Mouse (Mus musculus) c-Kit-positive CD71-negative TER-119-negative erythroid progenitor cells, embryonic 14.5 days (primary cell): ENCODE measurements around the gene Mafk.
"Not testable (repeated sequence)": the region's sequence is repeated elsewhere in the genome, so short reads cannot be mapped to it uniquely, and the experiment has no call there.

ENCODE experiments used
- DNase-seq: peaks from one replicate; pipeline ENCODE4 v3.0.0-alpha.2; 2013; ENCODE audit warnings: low read depth

The Mafk gene

DNA sequence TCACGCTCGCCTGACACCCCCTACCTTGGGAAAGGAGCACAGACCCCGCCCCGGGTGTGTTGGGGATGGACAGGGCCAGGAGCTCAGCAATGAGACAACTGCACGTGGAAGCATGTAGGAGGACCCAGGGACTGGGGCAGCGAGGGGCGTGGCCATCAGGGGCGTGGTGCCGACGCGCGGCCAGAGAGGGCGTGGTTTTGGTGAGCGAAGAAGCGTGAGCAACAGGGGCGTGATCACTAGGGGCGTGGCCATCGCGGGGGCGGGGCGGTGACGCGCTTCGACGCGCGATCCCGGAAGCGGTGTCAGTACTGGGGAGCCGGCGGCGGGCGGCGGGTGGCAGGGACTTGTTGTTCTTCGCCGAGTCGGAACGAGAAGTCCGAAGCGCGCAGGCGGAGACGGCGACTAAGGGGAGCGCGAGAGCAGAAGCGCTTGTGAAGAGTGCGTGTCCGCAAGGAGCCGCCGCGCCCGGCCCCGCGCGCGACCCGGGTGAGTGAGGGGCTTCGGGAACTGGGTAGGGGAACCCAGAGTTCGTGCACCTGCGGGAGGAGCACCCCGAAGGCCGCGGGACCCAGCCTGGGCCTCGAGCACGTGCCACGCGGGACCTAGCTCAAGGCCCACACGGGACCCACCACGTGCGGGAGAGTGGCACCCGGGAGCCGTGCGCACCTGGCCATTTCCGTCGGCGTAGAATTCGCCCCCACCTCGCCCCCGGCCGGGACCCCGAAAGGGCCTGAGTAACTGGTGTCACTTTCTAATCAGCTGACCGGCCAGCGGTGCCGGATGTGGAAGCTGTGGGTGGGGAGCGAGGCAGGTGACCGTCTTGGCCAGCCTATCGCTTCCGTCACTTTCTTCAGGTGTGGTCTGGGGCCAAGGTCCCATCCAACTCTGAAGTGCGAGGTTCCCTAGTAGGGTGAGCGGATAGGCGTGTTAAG is at the start of gene Mafk:
Gene Mafk, plus strand, starts transcription at position 287 of the 932 bp plus-strand sequence.
- peak; percentile 93 for DNase-seq

DNA sequence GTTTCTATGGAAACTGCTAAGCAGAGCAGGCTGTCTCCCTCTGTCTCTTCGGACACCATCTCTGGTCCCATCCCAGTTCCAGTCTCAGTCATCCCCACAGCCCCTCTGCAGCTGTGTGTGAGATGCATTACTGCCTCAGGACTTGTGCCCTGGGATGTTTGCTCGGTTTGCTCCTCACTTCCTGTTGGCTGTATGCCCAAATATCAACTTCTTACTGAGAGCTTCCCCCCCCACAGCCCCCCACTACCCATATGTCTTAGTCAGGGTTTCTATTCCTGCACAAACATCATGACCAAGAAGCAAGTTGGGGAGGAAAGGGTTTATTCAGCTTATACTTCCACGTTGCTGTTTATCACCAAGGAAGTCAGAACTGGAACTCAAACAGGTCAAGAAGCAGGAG is 48.7 kb upstream of the Mafk start:
- DNase-seq: not testable (repeated sequence)

DNA sequence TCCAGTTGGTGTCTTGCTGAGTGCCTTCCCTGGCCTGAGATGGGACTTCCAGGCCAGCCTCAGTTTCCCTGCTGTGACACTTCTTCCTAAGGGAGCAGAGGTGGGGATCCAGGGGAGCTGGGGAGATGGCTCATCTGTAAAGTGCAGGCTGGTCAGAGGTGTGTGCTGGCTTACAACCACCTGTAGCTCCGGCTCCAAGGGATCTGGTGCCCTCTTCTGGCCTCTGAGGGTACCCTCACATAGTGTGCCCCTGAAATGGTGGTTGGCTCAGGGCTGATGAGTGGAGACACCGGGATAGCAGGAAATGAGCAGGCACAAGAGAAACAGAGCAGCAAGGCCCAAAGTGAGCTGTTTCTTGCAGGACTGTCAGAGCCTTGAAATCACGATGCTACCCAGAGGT is 45.5 kb upstream of the Mafk start:
- DNase-seq: no peak

- no peak for DNase-seq
Measured at GRCm38 (mm10) chr5:139749413-139750125, 41.7 kb upstream of the Mafk start.

GRCm38 (mm10) chr5:139750535-139750934 is 40.8 kb upstream of the Mafk start:
- DNase-seq: no peak

DNA sequence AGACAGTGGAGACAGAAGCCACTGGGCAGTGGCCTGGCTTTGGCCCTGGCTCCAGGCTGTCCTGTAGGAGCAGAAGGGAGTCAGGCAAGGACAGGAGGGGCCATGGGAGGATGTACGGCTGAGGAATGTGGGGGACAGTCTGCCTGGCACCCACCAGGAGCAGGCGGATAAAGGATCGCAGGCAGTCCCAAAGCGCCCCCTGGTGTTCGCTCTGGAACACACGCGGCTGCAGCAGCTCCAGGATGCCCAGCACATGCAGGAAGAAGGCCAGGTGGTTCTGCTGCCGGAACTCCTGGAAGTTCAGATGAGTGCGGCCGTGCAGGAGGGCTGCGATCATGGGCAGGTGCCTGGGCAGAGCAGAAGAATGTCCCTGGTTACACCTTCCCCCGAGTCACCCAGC is 36.6 kb upstream of the Mafk start:
- no peak for DNase-seq

- DNase-seq: no peak
Measured at GRCm38 (mm10) chr5:139756135-139756534, 35.2 kb upstream of the Mafk start.

GRCm38 (mm10) chr5:139756586-139756985 is 34.7 kb upstream of the Mafk start:
- DNase-seq: no peak

DNA sequence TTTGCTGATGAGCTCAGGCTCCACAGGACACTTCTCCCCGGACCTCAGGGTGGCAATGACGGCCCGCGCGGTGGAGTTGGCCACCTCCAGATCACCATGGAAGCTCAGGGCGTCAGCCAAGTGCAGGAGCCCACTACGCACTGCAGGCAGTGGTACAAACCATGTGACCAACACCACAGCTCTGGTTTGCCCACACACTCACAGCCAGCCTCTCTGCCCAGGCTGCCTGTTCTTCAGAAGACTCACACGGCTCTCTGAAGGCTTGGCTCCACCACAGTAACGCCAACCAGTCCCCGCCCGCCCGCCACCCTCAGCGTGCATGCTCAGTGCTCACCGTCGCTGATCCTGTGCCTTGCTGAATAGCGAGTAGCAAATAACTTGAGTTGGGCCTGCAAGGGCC is 33.2 kb upstream of the Mafk start:
- DNase-seq: no peak

- no peak for DNase-seq
Measured at GRCm38 (mm10) chr5:139764296-139764695, 27.0 kb upstream of the Mafk start.

DNA sequence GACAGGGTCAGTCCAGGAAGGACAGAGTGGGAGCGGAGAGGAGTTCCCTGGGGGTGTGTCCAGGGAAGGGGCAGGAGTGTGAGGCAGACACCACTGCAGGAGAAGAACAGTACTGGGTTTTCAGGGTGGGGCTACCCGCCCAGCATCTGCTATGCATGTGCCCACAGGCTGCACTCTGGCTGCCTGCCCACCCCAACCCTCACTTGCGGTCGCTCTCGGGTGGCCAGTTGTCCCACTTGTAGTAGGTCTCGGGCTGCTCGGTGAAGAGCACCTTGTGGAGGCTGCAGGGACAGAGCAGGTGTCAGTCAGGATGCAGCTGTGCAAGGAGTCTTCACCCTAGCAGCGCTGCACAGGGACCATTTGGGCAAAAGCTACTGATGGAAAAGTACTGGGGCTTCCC is 23.1 kb upstream of the Mafk start:
- no peak for DNase-seq

DNA sequence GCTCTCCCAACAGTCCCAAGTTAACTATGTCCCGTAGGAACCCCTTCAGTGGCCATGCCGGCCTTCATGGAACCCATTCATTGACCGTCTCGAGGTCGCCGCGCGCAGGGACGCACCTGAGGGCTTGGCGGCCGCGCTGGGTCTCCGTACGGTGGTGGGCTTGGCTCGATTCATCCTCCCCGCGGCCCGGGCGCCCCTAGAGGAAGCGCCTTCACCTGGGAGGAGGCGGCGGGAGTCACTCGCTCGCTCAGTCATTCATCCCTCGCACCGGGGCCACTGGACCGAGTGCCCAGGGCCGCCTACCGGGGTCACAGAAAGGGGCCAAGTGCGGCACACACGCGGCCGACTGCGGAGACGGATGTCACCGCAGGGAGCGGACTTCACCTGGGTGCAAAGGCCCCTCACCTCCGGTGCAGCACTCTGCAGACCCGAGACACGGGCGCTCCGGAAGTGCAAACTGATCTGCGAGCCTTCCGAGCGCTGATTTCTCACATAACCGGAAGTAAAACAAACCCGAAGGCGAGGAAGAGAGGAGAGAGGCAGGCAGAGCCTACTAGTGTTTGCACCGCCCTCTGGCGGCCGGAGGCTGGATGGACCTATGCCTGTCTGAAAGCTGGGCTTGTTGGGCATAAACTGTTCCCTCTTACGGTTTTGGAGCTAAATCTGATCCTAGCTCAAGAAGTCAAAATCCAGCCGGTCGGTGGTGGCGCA is 15.9 kb upstream of the Mafk start, which contains the start of gene Ints1:
Gene Ints1, minus strand, starts transcription at position 459 of the 711 bp plus-strand sequence.
- peak; percentile 95 for DNase-seq

DNA sequence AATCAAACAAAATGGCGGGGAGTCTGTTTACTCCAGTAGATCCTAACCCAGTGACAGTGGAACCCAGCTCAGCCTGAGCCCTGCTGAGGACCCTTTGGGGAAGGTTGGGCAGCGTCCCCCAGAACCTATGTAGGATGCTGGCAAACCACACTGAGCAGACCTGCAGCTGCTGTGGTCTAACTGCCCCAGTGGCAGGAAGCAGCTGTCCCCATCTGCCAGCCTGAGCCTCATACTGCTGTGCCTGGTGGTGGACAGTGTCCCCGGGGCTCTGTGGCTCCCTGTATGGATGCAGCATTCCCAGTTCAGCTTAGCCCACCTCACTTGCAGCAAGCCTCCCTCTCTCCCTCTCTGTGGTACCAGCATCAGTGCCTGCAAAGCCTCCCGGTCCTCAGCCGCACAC is 14.3 kb upstream of the Mafk start:
- DNase-seq: no peak

GRCm38 (mm10) chr5:139781406-139781805 is 9.9 kb upstream of the Mafk start:
- DNase-seq: no peak

DNA sequence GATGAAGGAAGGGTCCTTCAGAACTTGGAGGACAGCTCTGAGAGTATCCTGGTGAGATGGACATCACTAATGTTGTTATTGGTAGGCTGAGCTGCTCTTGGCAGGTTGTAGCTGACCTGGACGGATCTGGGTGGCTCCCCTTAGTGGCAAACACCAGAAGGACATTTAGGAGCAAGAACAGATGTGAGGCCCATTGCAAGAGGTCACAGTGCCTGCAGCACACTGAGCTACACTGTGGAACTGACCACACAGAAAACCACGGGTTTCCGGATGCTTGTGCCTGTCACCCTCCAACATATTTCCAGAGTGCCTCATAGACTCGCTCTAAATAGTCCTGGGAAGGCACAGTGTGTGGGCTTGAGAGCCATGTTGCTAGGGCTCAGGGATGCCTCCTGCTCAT is 1.8 kb upstream of the Mafk start:
- DNase-seq: no peak

GRCm38 (mm10) chr5:139792159-139792775 is 954 bp downstream of the Mafk start:
- no peak for DNase-seq

- no peak for DNase-seq
Measured at GRCm38 (mm10) chr5:139792966-139793337, 1.6 kb downstream of the Mafk start.

DNA sequence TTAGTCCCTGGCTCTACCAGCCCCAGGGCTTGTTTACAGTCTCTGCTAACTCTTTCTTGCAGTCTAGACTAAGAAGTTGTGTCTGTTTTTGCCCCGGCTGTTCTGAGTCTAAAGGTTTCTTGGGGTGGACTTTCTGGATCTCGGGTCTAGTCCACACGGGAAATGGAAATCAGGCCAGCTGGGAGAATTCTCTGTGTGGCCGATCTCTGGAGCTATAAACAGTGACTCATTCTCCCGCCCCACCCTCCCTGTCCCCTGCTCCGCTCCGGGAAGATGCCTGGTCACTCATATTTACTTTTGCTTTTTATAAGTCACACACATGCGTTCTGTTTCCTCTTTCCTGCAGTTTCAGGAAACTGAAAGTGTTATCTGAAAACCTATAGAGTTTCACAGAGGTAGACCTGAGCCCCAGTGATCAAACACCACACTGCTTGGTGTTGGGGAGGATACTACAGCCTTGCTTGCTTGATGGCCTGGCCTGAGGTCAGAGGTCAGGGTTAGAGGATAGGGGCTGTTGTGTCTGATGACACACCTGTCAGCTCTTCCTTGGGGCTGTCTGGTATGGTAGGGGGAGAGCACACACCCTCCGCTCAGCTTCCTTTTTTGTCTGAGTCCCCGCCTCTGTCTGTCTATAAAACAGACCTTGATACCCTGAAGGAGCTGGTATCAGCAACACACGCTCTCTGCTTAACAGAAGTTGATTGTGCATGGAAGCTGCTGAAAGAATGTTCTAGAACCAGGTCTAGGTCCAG is 2.2 kb downstream of the Mafk start:
- no peak for DNase-seq

DNA sequence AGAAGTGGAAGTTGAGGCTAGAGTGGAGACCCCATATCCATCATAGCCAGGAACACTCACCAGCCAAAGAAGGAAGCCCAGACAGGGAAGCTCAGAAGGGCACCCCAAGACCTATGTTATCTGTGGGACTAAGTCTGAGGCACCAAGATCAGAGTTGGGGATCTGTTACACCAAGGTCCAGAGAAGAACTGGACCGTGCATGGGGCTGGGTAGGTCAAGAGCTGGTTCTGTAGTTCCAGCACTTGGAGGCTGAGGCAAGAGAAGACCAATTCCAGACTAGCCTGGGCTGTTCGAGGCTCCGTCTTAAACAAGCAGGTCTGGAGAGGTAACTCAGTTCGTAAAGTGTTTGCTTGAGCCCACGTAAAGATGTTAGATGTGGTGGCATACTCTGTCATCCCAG is 2.8 kb downstream of the Mafk start:
- no peak for DNase-seq

DNA sequence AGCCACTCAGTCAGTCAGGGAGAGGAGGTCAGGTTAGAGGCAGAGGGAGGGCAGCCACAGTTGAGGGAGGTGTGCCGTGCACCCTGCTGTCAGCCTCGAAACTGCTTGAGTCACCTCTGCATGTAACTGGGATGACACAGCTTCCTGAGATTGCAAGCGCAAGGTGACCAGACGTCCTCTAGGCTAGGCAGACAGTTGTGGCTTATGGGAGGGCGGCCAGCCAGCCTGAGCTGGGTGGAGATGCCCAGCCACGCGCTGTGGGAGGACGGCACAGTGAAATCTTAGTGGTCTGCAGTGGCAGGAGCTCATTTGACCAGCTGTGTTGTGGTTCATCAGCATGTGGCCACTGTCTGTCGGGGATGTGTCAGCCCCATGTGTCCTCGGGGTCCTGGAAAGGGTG is 3.6 kb downstream of the Mafk start:
- no peak for DNase-seq

DNA sequence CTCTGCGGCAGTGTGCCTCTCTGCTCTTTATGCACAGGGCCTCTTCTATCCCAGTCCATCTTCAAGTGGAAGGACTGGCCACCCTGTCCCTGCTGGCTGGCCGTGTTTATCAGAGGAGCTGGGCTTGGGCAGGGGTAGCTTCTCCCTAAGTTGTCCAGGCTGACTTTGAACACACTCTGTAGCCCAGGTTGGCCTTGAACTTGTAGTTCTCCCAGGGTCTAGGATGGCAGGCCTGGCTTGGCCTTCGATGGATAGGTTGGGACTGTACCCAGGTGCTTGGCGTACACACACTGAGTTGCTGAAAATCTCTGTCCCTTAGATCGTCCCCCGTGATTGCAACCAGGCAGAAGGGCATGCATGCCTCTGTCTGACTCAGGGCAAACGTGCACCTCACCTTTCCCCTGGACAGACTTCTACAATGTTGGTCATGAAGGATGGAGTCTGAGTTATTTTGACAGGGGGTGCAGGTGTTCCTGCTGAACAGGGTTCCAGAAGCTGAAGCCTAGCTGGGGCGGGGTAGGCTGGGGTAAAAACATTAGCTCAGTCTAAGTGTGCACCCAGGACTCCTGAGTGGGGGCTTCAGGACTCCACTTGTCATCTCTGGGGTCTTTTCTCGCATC is 4.8 kb downstream of the Mafk start:
- DNase-seq: no peak
